Mouse (Mus musculus) gastrocnemius, postnatal 4 days (tissue): ENCODE measurements at regions not wholly inside any gene's neighbourhood (a gene's known extent, or its start where the extent isn't known, plus 50 kb on each side); places are given as distances from the start of the nearest gene placed in this dataset.

Experiments
- DNase-seq, 2 experiments: peaks; one replicate each; pipeline ENCODE4 v3.0.0; 2021 to 2022; ENCODE audit warnings: low spot score in 2 of 2, mixed read lengths in 2 of 2

- no peak for DNase-seq
These were observed 143.4 kb upstream of the Gli2 start for GRCm38 (mm10) chr1:119196674-119197414.

- DNase-seq, result no peak
These were observed 141.1 kb upstream of the Gli2 start for GRCm38 (mm10) chr1:119194533-119194932.

GRCm38 (mm10) chr1:119191177-119191576, 137.8 kb upstream of the Gli2 start:
- no peak for DNase-seq

GRCm38 (mm10) chr1:119189461-119190066, 136.1 kb upstream of the Gli2 start:
- no peak for DNase-seq

GRCm38 (mm10) chr1:119187301-119187700, 133.9 kb upstream of the Gli2 start:
- no peak for DNase-seq

- no peak for DNase-seq
These were observed 133.4 kb upstream of the Gli2 start for GRCm38 (mm10) chr1:119186856-119187255.

- DNase-seq, result no peak
These were observed 130.3 kb upstream of the Gli2 start for GRCm38 (mm10) chr1:119183558-119184270.

- no peak for DNase-seq
These were observed 119.8 kb upstream of the Gli2 start for GRCm38 (mm10) chr1:119173030-119173756.

- no peak for DNase-seq
These were observed 114.0 kb upstream of the Gli2 start for GRCm38 (mm10) chr1:119167443-119167842.

- no peak for DNase-seq
These were observed 112.9 kb upstream of the Gli2 start for GRCm38 (mm10) chr1:119166286-119166685.

- DNase-seq, result no peak
These were observed 111.4 kb upstream of the Gli2 start for GRCm38 (mm10) chr1:119164811-119165210.

- no peak for DNase-seq
These were observed 110.4 kb upstream of the Gli2 start for GRCm38 (mm10) chr1:119163846-119164245.

- no peak for DNase-seq
These were observed 109.8 kb upstream of the Gli2 start for GRCm38 (mm10) chr1:119163114-119163740.

GRCm38 (mm10) chr1:119161751-119162150, 108.3 kb upstream of the Gli2 start:
- DNase-seq, result no peak

GRCm38 (mm10) chr1:119160354-119160753, 106.9 kb upstream of the Gli2 start:
- no peak for DNase-seq

GRCm38 (mm10) chr1:119157171-119157700, 103.8 kb upstream of the Gli2 start:
- no peak for DNase-seq

GRCm38 (mm10) chr1:119153619-119154018, 100.2 kb upstream of the Gli2 start:
- no peak for DNase-seq

GRCm38 (mm10) chr1:119152776-119153175, 99.4 kb upstream of the Gli2 start:
- DNase-seq, result no peak

GRCm38 (mm10) chr1:119147506-119147905, 94.1 kb upstream of the Gli2 start:
- no peak for DNase-seq

- no peak for DNase-seq
These were observed 90.4 kb upstream of the Gli2 start for GRCm38 (mm10) chr1:119143808-119144207.

- no peak for DNase-seq
These were observed 75.6 kb upstream of the Gli2 start for GRCm38 (mm10) chr1:119129039-119129438.
